Mouse (Mus musculus) heart, embryonic 16.5 days (tissue): ENCODE measurements around the gene Shbg. TPM values are rescaled to one million over a fixed set of nuclear protein-coding genes. Genes with fewer than 3 reads are reported as not detected.

Source experiments
- ATAC-seq: fragments of 200-750 bp; cut with Nextera tagmentation; replicated peaks from 2 replicates; pipeline ENCODE4 v1.8.0; 2017; ENCODE audit warnings: moderate number of reproducible peaks; ENCODE audit not compliant: insufficient read depth, low FRiP score; ENCODE audit errors: extremely low read depth
- H3K27ac ChIP-seq: fragments of 300-500 bp; sonication (generic); 2 replicates; pipeline ENCODE4 v1.5.1; 2014; ENCODE audit warnings: mild to moderate bottlenecking, low read length, control low read depth, moderate library complexity
- H3K27me3 ChIP-seq: fragments of 300-500 bp; sonication (generic); 2 replicates; pipeline ENCODE4 v1.6.1; 2014; ENCODE audit warnings: low read length, mixed read lengths; ENCODE audit not compliant: control insufficient read depth, insufficient read depth
- H3K36me3 ChIP-seq: fragments of 300-500 bp; sonication (generic); 2 replicates; pipeline ENCODE4 v1.6.1; 2014; ENCODE audit not compliant: control insufficient read depth, insufficient read depth
- H3K4me1 ChIP-seq: fragments of 300-500 bp; sonication (generic); 2 replicates; pipeline ENCODE4 v1.6.1; 2014; ENCODE audit warnings: low read length, mixed read lengths; ENCODE audit not compliant: control insufficient read depth, insufficient read depth
- H3K4me2 ChIP-seq: fragments of 300-500 bp; sonication (generic); 2 replicates; pipeline ENCODE4 v1.6.1; 2014; ENCODE audit warnings: low read depth, mild to moderate bottlenecking, control low read depth, low read length
- H3K4me3 ChIP-seq: fragments of 300-500 bp; sonication (generic); 2 replicates; pipeline ENCODE4 v1.5.1; 2014; ENCODE audit warnings: mild to moderate bottlenecking, control low read depth, low read length
- H3K9ac ChIP-seq: fragments of 300-500 bp; sonication (generic); 2 replicates; pipeline ENCODE4 v1.6.1; 2014; ENCODE audit warnings: low read length, control low read depth
- H3K9me3 ChIP-seq: fragments of 300-500 bp; sonication (generic); replicated peaks from 2 replicates; pipeline ENCODE4 v1.6.1; 2016; ENCODE audit warnings: low read length; ENCODE audit not compliant: control insufficient read depth
- WGBS: fragments of 180-500 bp; shearing (Covaris S2); extraction: QIAGEN DNeasy Blood & Tissue Kit; methylation state at CpG from one replicate; pipeline ENCODE4 v1.1.7; 2014; 5-methylcytosine and 5-hydroxymethylcytosine counted together
- microRNA counts: library from miRNA; unstranded; fragments of <30 nt; microRNA quantifications from one replicate; lab custom pipeline; 2016
- microRNA-seq: library from miRNA; unstranded; fragments of <30 nt; microRNA quantifications from one replicate; pipeline ENCODE4, GENCODE M21; 2017
- polyA plus RNA-seq: library from polyadenylated mRNA; unstranded; fragments of >200 nt; fragmentation: Nextera tagmentation; extraction: Ambion mirVana; gene quantifications from 2 replicates; pipeline ENCODE4 v1.2.1, GENCODE M21; 2015

The Shbg gene
- polyA plus RNA-seq, 1 experiment from 2014 or later = 0.20 TPM

DNA sequence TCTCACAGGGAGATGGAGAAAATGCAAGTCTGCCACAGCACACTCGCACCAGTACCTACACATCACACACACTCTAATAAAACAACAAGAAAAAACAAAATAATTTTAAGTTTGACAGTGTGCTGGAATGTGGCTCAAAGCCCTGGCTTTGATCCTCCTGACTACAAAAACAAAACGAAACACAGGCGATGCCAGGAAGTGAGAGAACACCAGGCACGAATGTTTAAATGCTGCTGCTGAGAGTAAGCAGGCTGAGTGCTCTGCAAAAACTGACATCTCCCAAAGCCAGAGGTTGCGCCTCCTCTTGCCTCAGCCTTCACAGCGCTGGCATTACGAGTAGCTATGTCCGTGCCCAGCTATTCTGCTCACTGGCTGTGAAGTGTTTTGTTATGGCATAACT is 52.6 kb downstream of the Shbg start:
- Histone ChIP-seq H3K4me2 (no peak overlapping the region), H3K4me1 (peaks cover 21% of the 10 kb centered on the region), H3K27ac (no peak overlapping the region), H3K9me3 (no peaks in the 10 kb centered on the region), H3K4me3 (no peak overlapping the region), H3K9ac (no peak overlapping the region), H3K36me3 (peaks cover 12% of the 10 kb centered on the region; the same call in 1 of the 2 replicates), H3K27me3 (no peaks in the 10 kb centered on the region)
- ATAC-seq = no peak
- 65% methylated on average over 8 of the region's 8 CpGs for WGBS

MicroRNAs encoded within 50 kb of the gene (microRNA counts, 519-probe panel; counts per million panel counts)
- not detected for microRNA mmu-miR-1934 (lab: Ali Mortazavi, UCI)
- microRNA mmu-miR-467f (lab: Ali Mortazavi, UCI) = 1,993 counts per million, percentile 22 among the panel's probes with 10 or more counts

Small RNA genes within 50 kb of the gene (microRNA-seq; reads per million reads assigned to microRNA genes)
- gene Mir1934 (4.7 reads per million, percentile 18 among the genes with 10 or more reads in this experiment), gene Mir467f (not detected)

Other genes starting within 250 kb of the Shbg start
- gene Chd3, start 248.5 kb downstream of the Shbg start, polyA plus RNA-seq = 13.3 and 19.8 TPM in 2 replicates
- 134 and 135 TPM in 2 replicates for gene Naa38, start 222.4 kb downstream of the Shbg start, polyA plus RNA-seq
- gene Cyb5d1, start 222.3 kb downstream of the Shbg start, polyA plus RNA-seq = 25.4 and 27.6 TPM in 2 replicates
- 39.6 and 45.2 TPM in 2 replicates for gene Tmem88, start 219.7 kb downstream of the Shbg start, polyA plus RNA-seq
- gene Kdm6b, start 204.2 kb downstream of the Shbg start, polyA plus RNA-seq = 17.3 and 18.2 TPM in 2 replicates
- 0.17 and 0.62 TPM in 2 replicates for gene Dnah2, start 68.8 kb downstream of the Shbg start, polyA plus RNA-seq
- gene Efnb3, start 57.7 kb downstream of the Shbg start, polyA plus RNA-seq = 49.9 and 57.0 TPM in 2 replicates
- 15.1 and 16.5 TPM in 2 replicates for gene Wrap53, start 37.6 kb downstream of the Shbg start, polyA plus RNA-seq
- gene Trp53, start 37.5 kb downstream of the Shbg start, polyA plus RNA-seq = 79.1 and 87.0 TPM in 2 replicates
- 22.3 and 25.6 TPM in 2 replicates for gene Atp1b2, start 12.0 kb downstream of the Shbg start, polyA plus RNA-seq
- gene Sat2, start 4.1 kb upstream of the Shbg start, polyA plus RNA-seq = 13.0 and 13.8 TPM in 2 replicates
- 22.1 and 25.4 TPM in 2 replicates for gene Fxr2, start 15.1 kb upstream of the Shbg start, polyA plus RNA-seq
- not detected in 2 replicates for gene Sox15, start 37.4 kb upstream of the Shbg start, polyA plus RNA-seq
- gene Mpdu1, start 44.7 kb upstream of the Shbg start, polyA plus RNA-seq = 40.1 and 44.0 TPM in 2 replicates
- gene Cd68, start 48.2 kb upstream of the Shbg start, polyA plus RNA-seq = 10.0 and 12.3 TPM in 2 replicates
- gene Eif4a1, start 54.5 kb upstream of the Shbg start, polyA plus RNA-seq = 337 and 346 TPM in 2 replicates
- 55.8 and 58.0 TPM in 2 replicates for gene Senp3, start 64.2 kb upstream of the Shbg start, polyA plus RNA-seq
- 0.45 and 0.85 TPM in 2 replicates for gene Tnfsf13, start 67.9 kb upstream of the Shbg start, polyA plus RNA-seq
- gene Tnfsf12, start 77.9 kb upstream of the Shbg start, polyA plus RNA-seq = 5.9 and 7.8 TPM in 2 replicates
- 3.1 and 3.5 TPM in 2 replicates for gene Tnfsfm13, start 78.2 kb upstream of the Shbg start, polyA plus RNA-seq
- gene Polr2a, start 140.7 kb upstream of the Shbg start, polyA plus RNA-seq = 13.8 and 16.9 TPM in 2 replicates
- 0.16 and 0.18 TPM in 2 replicates for gene Slc35g3, start 144.1 kb upstream of the Shbg start, polyA plus RNA-seq
- 3.6 TPM in 2 replicates for gene Zbtb4, start 148.0 kb upstream of the Shbg start, polyA plus RNA-seq
- gene Chrnb1, start 178.0 kb upstream of the Shbg start, polyA plus RNA-seq = 5.8 and 6.0 TPM in 2 replicates
- 2.2 and 3.0 TPM in 2 replicates for gene Fgf11, start 184.0 kb upstream of the Shbg start, polyA plus RNA-seq
- 3.1 TPM in 2 replicates for gene Tmem102, start 187.7 kb upstream of the Shbg start, polyA plus RNA-seq
- not detected in 2 replicates for gene Gm39566, start 197.4 kb upstream of the Shbg start, polyA plus RNA-seq
- gene Spem2, start 200.6 kb upstream of the Shbg start, polyA plus RNA-seq = not detected in 2 replicates
- not detected in 2 replicates for gene Spem1, start 204.3 kb upstream of the Shbg start, polyA plus RNA-seq
- gene Nlgn2, start 219.9 kb upstream of the Shbg start, polyA plus RNA-seq = 1.6 and 2.0 TPM in 2 replicates
- 258 and 323 TPM in 2 replicates for gene Tmem256, start 220.6 kb upstream of the Shbg start, polyA plus RNA-seq
- gene Plscr3, start 228.5 kb upstream of the Shbg start, polyA plus RNA-seq = 72.1 and 74.9 TPM in 2 replicates
- gene Tnk1, start 240.8 kb upstream of the Shbg start, polyA plus RNA-seq = 0.26 and 0.90 TPM in 2 replicates